Mouse (Mus musculus) erythroblast, embryonic 14.5 days (primary cell): Measurements from ENCODE around the gene Smim12.

ENCODE experiments used
- GATA1 ChIP-seq: IDR thresholded peaks from 2 replicates; pipeline ENCODE4 v1.6.1; 2012; ENCODE audit warnings: low read length, inconsistent platforms, mixed read lengths
- TAL1 ChIP-seq: IDR thresholded peaks from 3 replicates; pipeline ENCODE4 v1.6.1; 2012; ENCODE audit warnings: low read length, inconsistent platforms, mixed read lengths

DNA sequence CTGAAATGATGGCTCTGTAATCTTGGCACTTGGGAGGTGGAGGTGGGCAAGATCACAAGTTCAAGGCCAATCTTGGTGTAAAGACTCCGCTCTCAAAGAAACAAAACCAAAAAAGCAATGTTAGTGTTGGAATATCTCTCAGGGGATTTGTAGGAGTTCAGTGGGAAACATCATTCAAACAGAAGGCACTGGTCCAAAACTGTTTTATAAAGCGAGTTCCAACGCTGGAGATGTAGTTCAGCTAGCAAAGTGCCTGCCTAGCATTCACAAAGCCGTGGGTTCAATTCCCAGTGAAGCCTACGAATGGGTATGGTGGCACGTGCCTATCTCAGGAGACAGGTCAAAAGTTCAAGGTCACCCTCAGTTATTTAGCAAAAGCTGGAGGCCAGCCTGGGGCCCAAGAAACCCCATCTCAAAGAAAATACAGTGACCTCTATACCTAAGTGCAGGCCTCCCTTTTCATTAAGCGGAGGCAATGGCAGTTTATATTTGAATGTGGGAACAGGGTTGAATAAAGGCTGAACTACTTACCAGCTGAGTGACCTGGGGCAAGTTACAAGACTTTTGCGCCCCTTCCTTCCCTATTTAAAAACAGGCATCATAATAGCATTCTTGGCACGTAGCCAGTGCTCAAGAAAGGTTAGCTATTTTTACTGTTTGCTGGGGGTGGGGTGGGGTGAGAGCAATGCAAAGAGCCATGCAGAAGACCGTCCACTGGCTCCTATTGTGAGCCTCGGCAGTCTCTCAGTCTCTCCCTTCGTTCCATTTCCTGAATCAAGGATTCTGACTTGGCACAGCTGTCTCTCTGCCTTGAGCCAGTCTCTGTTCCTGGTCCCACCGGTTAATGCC, 42.6 kb upstream of the Smim12 start:
- TF ChIP-seq GATA1: no peak
- TF ChIP-seq TAL1: no peak
